ENCODE assay signal across 8 mouse cellular contexts in genomic region chr19:5272801-5273733, GRCm38 (mm10). TPM values are rescaled to one million over a fixed set of nuclear protein-coding genes. Genes with fewer than 3 reads are reported as not detected.
DNase-seq lines count a peak whose midpoint lies in the region; ATAC-seq lines count a peak whose summit lies in the region.

Pacs1 (minus strand) TSS chr19:5273119.

- ATAC-seq in activated CD4-positive, CD25-positive, alpha-beta regulatory T cell, adult 4 months: peak; percentile 85
- peak; percentile 90 for ATAC-seq in inflammation-experienced regulatory T-cells, adult 6 months
- ATAC-seq in megakaryocyte-erythroid progenitor cell, adult 5-6 weeks (replicated peaks; ENCODE audit: low FRiP score, low TSS enrichment, poor library complexity, severe bottlenecking): peak; percentile 47

- intact Hi-C loops in gastrocnemius, postnatal 14 days (cut with DNase I; ENCODE audit: low total_unique reads): loop anchor here (5.0 kb wide), 1 partner anchor 76 kb away; no protein-coding TSS in a partner anchor
- intact Hi-C loops in left cerebral cortex, postnatal 10 days (cut with DNase I): loop anchor here (10.0 kb wide), 1 partner anchor 108 kb away; no protein-coding TSS in a partner anchor

- DNase-seq in embryo, embryonic 10 days (ENCODE audit: low spot score): peak; percentile 88
- peak; percentile 89 for DNase-seq in gastrocnemius, postnatal 14 days
- peak; percentile 76 to 95 for DNase-seq in left cerebral cortex, postnatal 10 days (ENCODE audit: extremely low spot score in 1 of 2, low spot score in 2 of 2)
- peak; percentile 90 for DNase-seq in right cerebral cortex, postnatal 25 days
- DNase-seq in urinary bladder, postnatal 4 days (ENCODE audit: low spot score in 2 of 2): peak; percentile 89 to 90

RNA-seq across cellular contexts. Expression of gene Pacs1, which starts in this region (rescaled TPM):
- polyA plus RNA-seq in activated CD4-positive, CD25-positive, alpha-beta regulatory T cell, adult 4 months (2017; shearing (Covaris generic)): 10 to 100 TPM; 15.7 to 16.3 TPM
- total RNA-seq in gastrocnemius, postnatal 14 days (2021): 1 to 10 TPM; 6.7 to 7.7 TPM
- 10 to 100 TPM; 11.8 to 19.8 (median 19.2) TPM for polyA plus RNA-seq in inflammation-experienced regulatory T-cells, adult 6 months (2017; shearing (Covaris generic))
- 10 to 100 TPM; 77.2 to 77.9 TPM for total RNA-seq in left cerebral cortex, postnatal 10 days (2021)
- 44.9 and 52.2 TPM in 2 replicates for total RNA-seq in megakaryocyte-erythroid progenitor cell, adult 5-6 weeks (2014; fragmentation: Nextera tagmentation)
- 10.1 and 12.4 TPM in 2 replicates for total RNA-seq in megakaryocyte-erythroid progenitor cell, adult 5-6 weeks (2017)

Comparison
In these comparisons a context has a peak if more than half of its experiments do, and no peak if none do; other contexts are left out.
1. Peak in every context shown above with its lines: DNase-seq and ATAC-seq.